Mouse (Mus musculus) megakaryocyte, embryonic 14.5 days (primary cell): ENCODE results near the gene Ulk1.

ENCODE experiments used
- FLI1 ChIP-seq: IDR thresholded peaks from 2 replicates; pipeline ENCODE4 v1.6.1; 2012; ENCODE audit warnings: low read length, inconsistent platforms, mixed read lengths
- GATA1 ChIP-seq: IDR thresholded peaks from 3 replicates; pipeline ENCODE4 v1.6.1; 2012; ENCODE audit warnings: mixed read lengths, low read length, inconsistent platforms, borderline replicate concordance

DNA sequence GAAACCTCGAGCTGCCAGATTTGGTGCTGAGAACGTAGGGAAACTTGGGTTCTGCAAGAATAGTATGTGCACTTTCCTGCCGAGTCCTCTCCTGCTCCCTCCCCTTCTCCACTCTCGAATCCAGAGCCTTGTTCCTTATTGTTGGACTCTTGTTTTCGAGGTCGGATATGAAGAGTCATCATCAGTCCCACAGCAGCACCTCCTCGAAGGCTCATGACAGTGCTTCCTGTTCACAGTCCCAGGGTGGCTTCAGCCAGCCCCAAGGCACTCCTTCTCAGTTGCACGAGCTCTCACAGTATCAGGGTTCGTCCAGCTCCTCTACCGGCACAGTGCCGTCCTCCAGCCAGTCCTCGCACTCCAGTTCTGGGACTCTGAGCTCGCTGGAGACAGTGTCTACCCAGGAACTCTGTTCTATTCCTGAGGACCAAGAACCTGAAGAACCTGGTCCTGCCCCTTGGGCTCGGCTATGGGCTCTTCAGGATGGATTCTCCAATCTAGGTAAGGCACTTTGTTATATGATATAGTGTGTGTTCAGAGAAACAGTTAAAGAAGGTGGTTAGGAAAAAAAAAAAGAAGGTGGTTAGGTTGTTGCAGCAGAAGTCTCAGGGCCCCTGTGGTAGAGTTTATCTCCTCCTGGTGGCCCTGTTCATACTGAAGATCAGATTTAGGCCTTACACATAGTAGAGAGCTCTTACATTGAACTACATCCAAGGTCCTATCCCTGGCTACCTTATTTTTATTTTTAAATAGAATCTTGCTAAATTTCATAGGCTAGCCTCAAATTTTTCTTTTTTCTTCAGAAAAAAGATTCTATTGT is 31.4 kb upstream of the Ulk1 start:
- no peak for TF ChIP-seq FLI1
- TF ChIP-seq GATA1: no peak
